Mouse (Mus musculus) liver, embryonic 12.5 days (tissue): ENCODE data around the gene Klf6. TPM values are rescaled to one million over a fixed set of nuclear protein-coding genes. Genes with fewer than 3 reads are reported as not detected.

Experiments
- microRNA-seq: library from miRNA; unstranded; fragments of <30 nt; microRNA quantifications from one replicate; pipeline ENCODE4, GENCODE M21; 2017
- polyA plus RNA-seq: library from polyadenylated mRNA; unstranded; fragments of >200 nt; fragmentation: Nextera tagmentation; extraction: Ambion mirVana; gene quantifications from 2 replicates; pipeline ENCODE4 v1.2.1, GENCODE M21; 2016

Gene Klf6
- polyA plus RNA-seq, 1 experiment from 2014 or later, result 26.3 TPM

Small RNA genes lying within 50 kb of the gene (microRNA-seq; reads per million reads assigned to microRNA genes)
- gene Gm26043, result not detected
